Mouse (Mus musculus): ENCODE results near the gene Dnajc24. TPM values are rescaled to one million over a fixed set of nuclear protein-coding genes. Genes with fewer than 3 reads are reported as not detected.

Dnajc24 gene
- total RNA-seq (2023), result 10 to 100 TPM; 12.6 to 23.4 TPM

GRCm38 (mm10) chr2:106002835-106003739, at the start of gene Dnajc24:
TSS of gene Dnajc24 (minus strand) at chr2:106003549.

Other genes starting within 250 kb of the Dnajc24 start
- 10 to 100 TPM; 11.5 to 15.4 TPM for gene Elp4, start 99.0 kb downstream of the Dnajc24 start, total RNA-seq (2023)
- 10 to 100 TPM; 23.7 to 32.9 TPM for gene Immp1l, start 98.9 kb downstream of the Dnajc24 start, total RNA-seq (2023)